Mouse (Mus musculus) limb, embryonic 11.5 days (tissue): ENCODE results near the gene Fam184a. TPM values are rescaled to one million over a fixed set of nuclear protein-coding genes. Genes with fewer than 3 reads are reported as not detected.
"Not testable (repeated sequence)": the region's sequence is repeated elsewhere in the genome, so short reads cannot be mapped to it uniquely, and the experiment has no call there.

Experiments
- ATAC-seq: fragments of 200-750 bp; cut with Nextera tagmentation; 2 replicates; pipeline ENCODE4 v1.8.0; 2017; ENCODE audit warnings: low read depth; ENCODE audit not compliant: insufficient number of reproducible peaks, low FRiP score, low TSS enrichment
- DNase-seq: peaks from one replicate; pipeline ENCODE4 v3.0.0-alpha.2; 2015; ENCODE audit warnings: low spot score
- H3K27ac ChIP-seq: fragments of 300-500 bp; sonication (generic); replicated peaks from 2 replicates; pipeline ENCODE4 v1.5.1; 2014; ENCODE audit warnings: low read depth, mild to moderate bottlenecking, low read length
- H3K27me3 ChIP-seq: fragments of 300-500 bp; sonication (generic); 2 replicates; pipeline ENCODE4 v1.6.1; 2014; ENCODE audit warnings: mild to moderate bottlenecking, low read length, mixed read lengths; ENCODE audit not compliant: control insufficient read depth, insufficient read depth
- H3K36me3 ChIP-seq: fragments of 300-500 bp; sonication (generic); 2 replicates; pipeline ENCODE4 v1.6.1; 2014; ENCODE audit warnings: mild to moderate bottlenecking, low read length, moderate library complexity, mixed read lengths; ENCODE audit not compliant: control insufficient read depth, insufficient read depth
- H3K4me1 ChIP-seq: fragments of 300-500 bp; sonication (generic); 2 replicates; pipeline ENCODE4 v1.6.1; 2014; ENCODE audit warnings: low read length, mixed read lengths; ENCODE audit not compliant: control insufficient read depth, insufficient read depth
- H3K4me2 ChIP-seq: fragments of 300-500 bp; sonication (generic); 2 replicates; pipeline ENCODE4 v1.6.1; 2014; ENCODE audit warnings: low read depth, mild to moderate bottlenecking, moderate library complexity; ENCODE audit not compliant: severe bottlenecking
- H3K4me3 ChIP-seq: fragments of 300-500 bp; sonication (generic); 2 replicates; pipeline ENCODE4 v1.5.1; 2014; ENCODE audit warnings: low read depth, low read length
- H3K9ac ChIP-seq: fragments of 300-500 bp; sonication (generic); 2 replicates; pipeline ENCODE4 v1.6.1; 2014; ENCODE audit warnings: mild to moderate bottlenecking, low read length
- H3K9me3 ChIP-seq: fragments of 300-500 bp; sonication (generic); 2 replicates; pipeline ENCODE4 v1.6.1; 2016; ENCODE audit warnings: low read length; ENCODE audit not compliant: control insufficient read depth
- WGBS: fragments of 180-500 bp; shearing (Covaris S2); extraction: QIAGEN DNeasy Blood & Tissue Kit; methylation state at CpG from one replicate; pipeline ENCODE4 v1.1.7; 2014; 5-methylcytosine and 5-hydroxymethylcytosine counted together
- polyA plus RNA-seq: library from polyadenylated mRNA; unstranded; fragments of >200 nt; fragmentation: Nextera tagmentation; extraction: Ambion mirVana; gene quantifications from 2 replicates; pipeline ENCODE4 v1.2.1, GENCODE M21; 2014

Gene Fam184a
- polyA plus RNA-seq, 1 experiment from 2014 or later = 5.7 TPM

- H3K4me3 ChIP-seq = no peak overlapping the region
- H3K9me3 ChIP-seq = no peaks in the 10 kb centered on the region
- no peak for ATAC-seq
- no peaks in the 10 kb centered on the region for H3K4me1 ChIP-seq
- no peak overlapping the region for H3K27ac ChIP-seq
- H3K36me3 ChIP-seq = no peaks in the 10 kb centered on the region
- 63% methylated on average over 5 of the region's 5 CpGs for WGBS
- no peaks in the 10 kb centered on the region for H3K27me3 ChIP-seq
- no peak for DNase-seq
- no peak overlapping the region for H3K9ac ChIP-seq
- no peak overlapping the region for H3K4me2 ChIP-seq
Observed at GRCm38 (mm10) chr10:53687888-53688287, 63.0 kb downstream of the Fam184a start.

GRCm38 (mm10) chr10:53685806-53686205, 65.1 kb downstream of the Fam184a start:
- ATAC-seq (no peak), DNase-seq (no peak)
- no peak overlapping the region for H3K4me2 ChIP-seq
- no peaks in the 10 kb centered on the region for H3K36me3 ChIP-seq
- H3K9ac ChIP-seq = no peak overlapping the region
- H3K4me3 ChIP-seq = no peak overlapping the region
- H3K4me1 ChIP-seq = no peaks in the 10 kb centered on the region
- no peak overlapping the region for H3K27ac ChIP-seq
- no peaks in the 10 kb centered on the region for H3K27me3 ChIP-seq
- no peaks in the 10 kb centered on the region for H3K9me3 ChIP-seq
- 67% methylated on average over 3 of the region's 3 CpGs for WGBS

- H3K4me3 ChIP-seq = no peak overlapping the region
- ATAC-seq = no peak
- DNase-seq = no peak
- no peak overlapping the region for H3K27ac ChIP-seq
- H3K4me2 ChIP-seq = no peak overlapping the region
- H3K27me3 ChIP-seq = no peaks in the 10 kb centered on the region
- WGBS = 84% methylated on average over 5 of the region's 5 CpGs
- no peak overlapping the region for H3K9ac ChIP-seq
- no peaks in the 10 kb centered on the region for H3K4me1 ChIP-seq
- no peaks in the 10 kb centered on the region for H3K36me3 ChIP-seq
- no peaks in the 10 kb centered on the region for H3K9me3 ChIP-seq
Observed at GRCm38 (mm10) chr10:53683226-53683625, 67.7 kb downstream of the Fam184a start.

- ATAC-seq = no peak
- H3K27me3 ChIP-seq = no peaks in the 10 kb centered on the region
- 90% methylated on average over 6 of the region's 6 CpGs for WGBS
Observed at GRCm38 (mm10) chr10:53679690-53680557, 71.0 kb downstream of the Fam184a start.

DNA sequence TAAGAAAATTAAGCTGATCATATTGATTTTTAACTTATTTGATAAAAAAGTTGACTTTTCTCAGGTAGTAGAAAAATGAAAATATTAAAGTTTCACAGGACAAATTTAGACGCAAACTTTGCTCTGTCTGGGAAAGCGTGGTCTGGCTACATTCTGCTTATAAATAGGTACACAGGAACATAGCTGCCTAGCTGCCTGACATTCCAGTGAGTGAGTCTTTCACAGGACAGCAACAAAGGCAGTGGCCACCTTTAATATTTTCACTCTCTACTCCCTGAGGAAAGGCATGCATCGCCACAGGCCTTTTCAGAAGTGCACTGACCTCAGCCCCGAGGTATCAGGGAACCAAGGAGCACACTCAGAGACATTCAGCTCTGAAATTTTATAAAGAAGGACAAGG, 89.1 kb downstream of the Fam184a start:
- WGBS = 85% methylated on average over 4 of the region's 4 CpGs
- ATAC-seq (no peak), DNase-seq (no peak)
- no peaks in the 10 kb centered on the region for H3K36me3 ChIP-seq
- no peak overlapping the region for H3K4me2 ChIP-seq
- no peaks in the 10 kb centered on the region for H3K27me3 ChIP-seq
- H3K27ac ChIP-seq = no peak overlapping the region
- no peaks in the 10 kb centered on the region for H3K9me3 ChIP-seq
- H3K9ac ChIP-seq = no peak overlapping the region
- H3K4me3 ChIP-seq = no peak overlapping the region
- no peaks in the 10 kb centered on the region for H3K4me1 ChIP-seq

More at GRCm38 (mm10) chr10:53679690-53680557, 71.0 kb downstream of the Fam184a start:
- no peak overlapping the region for H3K9ac ChIP-seq
- H3K4me2 ChIP-seq = no peak overlapping the region
- H3K9me3 ChIP-seq = no peaks in the 10 kb centered on the region
- no peaks in the 10 kb centered on the region for H3K36me3 ChIP-seq
- H3K4me3 ChIP-seq = no peak overlapping the region
- H3K4me1 ChIP-seq = no peaks in the 10 kb centered on the region
- no peak for DNase-seq
- H3K27ac ChIP-seq = no peak overlapping the region

GRCm38 (mm10) chr10:53654239-53654638, 96.7 kb downstream of the Fam184a start:
- not testable (repeated sequence) for H3K27ac ChIP-seq, DNase-seq, H3K4me2 ChIP-seq, H3K4me3 ChIP-seq, ATAC-seq, H3K9ac ChIP-seq, H3K4me1 ChIP-seq, H3K27me3 ChIP-seq, H3K36me3 ChIP-seq, H3K9me3 ChIP-seq
- 74% methylated on average over 5 of the region's 5 CpGs for WGBS

GRCm38 (mm10) chr10:53650683-53651082, 100.2 kb downstream of the Fam184a start:
- H3K4me3 ChIP-seq = no peak overlapping the region
- ATAC-seq = no peak
- H3K9ac ChIP-seq = no peak overlapping the region
- 79% methylated on average over 2 of the region's 2 CpGs for WGBS
- no peak for DNase-seq
- no peak overlapping the region for H3K27ac ChIP-seq
- no peaks in the 10 kb centered on the region for H3K4me1 ChIP-seq
- H3K36me3 ChIP-seq = no peaks in the 10 kb centered on the region
- no peaks in the 10 kb centered on the region for H3K9me3 ChIP-seq
- H3K27me3 ChIP-seq = no peaks in the 10 kb centered on the region
- no peak overlapping the region for H3K4me2 ChIP-seq

DNA sequence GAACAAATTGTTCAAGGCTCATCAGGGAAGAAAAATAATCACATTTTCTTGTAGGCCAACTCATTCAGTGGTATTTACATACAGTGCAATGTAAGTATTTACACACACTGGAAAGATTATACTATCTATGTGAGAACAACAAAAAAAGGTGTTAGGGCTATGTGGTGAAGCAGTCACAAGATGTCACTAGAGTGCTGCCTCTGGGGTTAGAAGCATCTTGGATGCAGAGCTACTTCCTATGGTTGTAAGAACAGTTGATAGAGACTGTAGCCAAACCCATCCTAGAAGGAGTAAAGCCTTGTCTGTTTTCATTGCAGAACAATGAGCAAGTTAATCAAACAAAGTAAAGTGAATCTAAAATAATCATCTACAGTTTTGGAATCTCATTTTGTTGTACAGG, 109.4 kb downstream of the Fam184a start:
- Histone ChIP-seq H3K4me2 (no peak overlapping the region), H3K9ac (no peak overlapping the region), H3K4me3 (no peak overlapping the region), H3K9me3 (no peaks in the 10 kb centered on the region), H3K4me1 (no peaks in the 10 kb centered on the region), H3K27ac (no peak overlapping the region), H3K36me3 (no peaks in the 10 kb centered on the region), H3K27me3 (no peaks in the 10 kb centered on the region)
- peak; percentile 33 for DNase-seq
- ATAC-seq = no peak
